Mouse (Mus musculus): Measurements from ENCODE around the gene Tceanc2. TPM values are rescaled to one million over a fixed set of nuclear protein-coding genes. Genes with fewer than 3 reads are reported as not detected.
"Not testable (repeated sequence)": the region's sequence is repeated elsewhere in the genome, so short reads cannot be mapped to it uniquely, and the experiment has no call there.

Tceanc2 gene
- total RNA-seq, 4 experiments from 2014 or later, result 14.5 to 18.5 (median 15.6) TPM

- no peak for DNase-seq (ENCODE audit: low spot score in 2 of 2)
Measured at GRCm38 (mm10) chr4:107127901-107128669, 50.8 kb downstream of the Tceanc2 start.

GRCm38 (mm10) chr4:107126891-107127524 is 51.9 kb downstream of the Tceanc2 start:
- DNase-seq (ENCODE audit: low spot score in 2 of 2), result no peak

GRCm38 (mm10) chr4:107126389-107126788 is 52.5 kb downstream of the Tceanc2 start:
- DNase-seq (ENCODE audit: low spot score in 2 of 2), result no peak

GRCm38 (mm10) chr4:107125101-107125500 is 53.8 kb downstream of the Tceanc2 start:
- DNase-seq (ENCODE audit: low spot score in 2 of 2), result no peak

- peak in 1 of 2 experiments; percentile 50 for DNase-seq (ENCODE audit: low spot score in 2 of 2)
Measured at GRCm38 (mm10) chr4:107124376-107124775, 54.5 kb downstream of the Tceanc2 start.

- no peak for DNase-seq (ENCODE audit: low spot score in 2 of 2)
Measured at GRCm38 (mm10) chr4:107121165-107121943, 57.6 kb downstream of the Tceanc2 start.

- no peak for DNase-seq (ENCODE audit: low spot score in 2 of 2)
Measured at GRCm38 (mm10) chr4:107120676-107121075, 58.2 kb downstream of the Tceanc2 start.

- DNase-seq (ENCODE audit: low spot score in 2 of 2), result no peak
Measured at GRCm38 (mm10) chr4:107119056-107119455, 59.9 kb downstream of the Tceanc2 start.

- no peak for DNase-seq (ENCODE audit: low spot score in 2 of 2)
Measured at GRCm38 (mm10) chr4:107117741-107118385, 61.1 kb downstream of the Tceanc2 start.

GRCm38 (mm10) chr4:107114278-107114677 is 64.6 kb downstream of the Tceanc2 start:
- DNase-seq (ENCODE audit: low spot score in 2 of 2), result no peak

GRCm38 (mm10) chr4:107109181-107109580 is 69.7 kb downstream of the Tceanc2 start:
- not testable (repeated sequence) for DNase-seq (ENCODE audit: low spot score in 2 of 2)

- peak in 1 of 2 experiments; percentile 26 for DNase-seq (ENCODE audit: low spot score in 2 of 2)
Measured at GRCm38 (mm10) chr4:107108291-107108731, 70.6 kb downstream of the Tceanc2 start.

GRCm38 (mm10) chr4:107106777-107107176 is 72.1 kb downstream of the Tceanc2 start:
- DNase-seq (ENCODE audit: low spot score in 2 of 2), result no peak

GRCm38 (mm10) chr4:107102220-107102619 is 76.7 kb downstream of the Tceanc2 start:
- DNase-seq (ENCODE audit: low spot score in 2 of 2), result no peak

- no peak for DNase-seq (ENCODE audit: low spot score in 2 of 2)
Measured at GRCm38 (mm10) chr4:107098791-107099525, 80.0 kb downstream of the Tceanc2 start.

GRCm38 (mm10) chr4:107098375-107098774 is 80.5 kb downstream of the Tceanc2 start:
- DNase-seq (ENCODE audit: low spot score in 2 of 2), result no peak

GRCm38 (mm10) chr4:107097871-107098270 is 81.0 kb downstream of the Tceanc2 start:
- DNase-seq (ENCODE audit: low spot score in 2 of 2), result no peak

GRCm38 (mm10) chr4:107096841-107097373 is 82.0 kb downstream of the Tceanc2 start, which contains the start of gene Cdcp2:
Gene Cdcp2, plus strand, starts transcription at chr4:107096891.
- DNase-seq (ENCODE audit: low spot score in 2 of 2), result no peak

GRCm38 (mm10) chr4:107096043-107096442 is 82.9 kb downstream of the Tceanc2 start:
- DNase-seq (ENCODE audit: low spot score in 2 of 2), result no peak

GRCm38 (mm10) chr4:107094484-107095187 is 84.3 kb downstream of the Tceanc2 start:
- no peak for DNase-seq (ENCODE audit: low spot score in 2 of 2)
